Mouse (Mus musculus) gastrocnemius, postnatal 25 days (tissue): ENCODE measurements around the gene Fezf2. TPM values are rescaled to one million over a fixed set of nuclear protein-coding genes. Genes with fewer than 3 reads are reported as not detected.

Experiments
- DNase-seq: peaks from one replicate; pipeline ENCODE4 v3.0.0; 2022
- total RNA-seq, 2 experiments: library from RNA; stranded (reverse); gene quantifications; 1 replicate in 1 of 2; 2 replicates in 1 of 2; pipeline ENCODE4 v1.2.3; 2021

The Fezf2 gene
- total RNA-seq, 2 experiments from 2014 or later: not detected

- no peak for DNase-seq
These were observed 5.4 kb downstream of the Fezf2 start for GRCm38 (mm10) chr14:12342458-12343131.

- no peak for DNase-seq
These were observed 6.1 kb downstream of the Fezf2 start for GRCm38 (mm10) chr14:12341789-12342457.

DNA sequence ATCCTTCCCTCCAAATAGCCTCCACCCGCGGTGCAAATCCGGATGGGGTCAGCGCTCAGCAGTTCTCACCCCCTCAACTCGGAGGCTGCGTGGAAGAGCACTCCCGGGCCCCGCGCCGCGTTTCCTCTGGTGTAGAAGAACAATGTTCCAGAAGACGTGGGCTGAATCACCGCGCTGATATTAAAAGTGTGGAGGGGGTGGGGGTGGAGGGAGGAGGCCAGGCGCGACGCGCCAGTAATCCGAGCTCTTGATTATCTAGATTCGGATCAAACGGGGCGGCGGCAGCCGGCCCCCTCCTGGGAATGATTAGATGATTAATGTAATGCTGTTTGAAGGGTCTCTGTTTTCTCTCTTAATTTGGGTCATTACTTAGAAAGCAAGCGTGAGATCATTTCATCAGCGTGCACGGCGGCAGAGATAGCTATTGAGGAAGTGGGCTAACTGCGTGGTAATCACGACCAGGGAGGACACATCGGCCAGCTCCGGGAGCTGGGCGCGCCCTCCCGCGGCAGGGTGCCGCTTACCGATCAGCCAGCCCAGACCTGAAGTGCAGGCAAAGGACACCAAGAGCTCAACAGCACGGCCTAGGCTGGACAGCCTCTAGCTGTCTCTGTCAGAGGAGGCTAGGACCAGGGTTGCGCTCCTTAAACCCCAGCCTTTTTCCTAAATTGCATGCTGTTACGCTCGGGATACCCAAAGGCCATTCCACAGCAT, 6.8 kb downstream of the Fezf2 start:
- no peak for DNase-seq

DNA sequence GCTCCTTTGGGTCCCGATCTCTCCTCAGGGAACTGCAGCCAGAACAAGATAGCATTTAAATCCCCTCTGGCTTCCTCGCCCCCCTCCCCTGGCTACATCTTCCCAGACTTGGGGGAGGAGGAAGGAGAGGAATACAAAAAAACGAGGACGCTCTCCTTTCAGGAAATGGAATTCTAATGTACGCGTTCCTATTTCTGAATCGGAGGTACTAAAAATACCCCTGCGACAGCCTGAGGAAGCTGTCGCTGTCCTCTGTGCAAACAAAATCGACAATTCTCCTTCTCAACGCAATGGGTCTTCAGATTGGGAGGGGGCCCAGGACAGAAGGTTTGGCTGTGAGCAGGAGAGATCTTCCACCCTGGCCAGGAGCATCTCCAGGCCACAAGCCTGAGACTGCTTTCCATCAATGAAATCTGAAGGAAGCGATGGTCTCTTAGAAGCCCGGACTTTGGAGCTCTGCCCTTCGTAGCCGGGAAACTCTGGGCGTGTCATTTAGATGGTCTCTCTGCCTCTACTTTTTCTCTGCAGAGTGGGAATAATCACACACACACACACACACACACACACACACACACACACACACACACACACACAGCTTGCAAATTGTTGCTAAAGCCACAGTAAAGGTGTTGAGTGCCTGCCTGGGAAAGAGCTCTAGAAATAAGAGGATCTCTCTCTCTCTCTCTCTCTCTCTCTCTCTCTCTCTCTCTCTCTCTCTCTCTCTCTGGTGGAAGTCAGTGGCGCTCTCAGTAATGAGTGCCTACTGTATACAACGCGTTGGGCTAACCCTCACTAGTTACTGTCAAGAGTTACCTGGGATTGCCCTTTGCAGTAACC, 7.5 kb downstream of the Fezf2 start:
- no peak for DNase-seq

- no peak for DNase-seq
These were observed 9.0 kb downstream of the Fezf2 start for GRCm38 (mm10) chr14:12338811-12339565.

GRCm38 (mm10) chr14:12337998-12338809, 9.8 kb downstream of the Fezf2 start:
- no peak for DNase-seq

- no peak for DNase-seq
These were observed 10.5 kb downstream of the Fezf2 start for GRCm38 (mm10) chr14:12337421-12337997.

GRCm38 (mm10) chr14:12334925-12335324, 13.1 kb downstream of the Fezf2 start:
- no peak for DNase-seq

DNA sequence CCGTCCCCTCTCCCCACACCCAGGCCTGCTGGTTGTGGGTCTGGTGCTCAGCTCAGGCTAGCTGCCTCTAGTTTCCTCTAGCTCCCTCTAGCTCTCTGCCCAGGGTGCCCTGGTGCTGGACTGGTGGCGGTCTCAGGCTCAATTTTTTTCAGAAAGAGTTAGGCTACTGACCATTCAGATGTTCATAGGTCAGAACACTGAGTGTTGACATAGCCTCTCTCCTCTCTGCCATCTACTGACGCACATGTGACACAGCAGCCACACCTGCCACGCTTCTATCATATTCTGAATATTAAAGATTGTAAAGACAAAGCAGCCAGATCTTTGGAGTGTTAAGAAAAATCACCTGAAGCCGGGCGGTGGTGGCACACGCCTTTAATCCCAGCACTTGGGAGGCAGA, 14.4 kb downstream of the Fezf2 start:
- DNase-seq: no peak

- no peak for DNase-seq
These were observed 44.9 kb downstream of the Fezf2 start for GRCm38 (mm10) chr14:12303106-12303505.

DNA sequence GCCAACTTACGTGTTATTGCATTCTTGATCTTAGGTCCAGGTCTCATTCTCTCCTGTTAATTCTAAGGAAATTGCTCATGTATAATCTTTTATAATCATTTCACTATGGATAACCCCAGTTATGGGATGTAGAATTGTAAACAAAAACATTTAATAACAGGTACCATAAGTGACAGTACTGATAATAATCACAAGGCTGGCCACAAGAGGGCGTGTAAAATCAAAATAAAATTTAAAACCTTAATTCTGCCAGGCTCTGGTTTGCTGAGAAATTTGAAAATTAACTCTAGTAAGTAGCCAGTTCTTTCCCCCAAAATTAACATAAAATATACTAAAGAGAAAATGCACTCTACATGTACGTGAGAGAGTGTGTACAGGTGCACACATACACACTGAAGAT, 47.3 kb downstream of the Fezf2 start:
- DNase-seq: no peak

- DNase-seq: no peak
These were observed 47.7 kb downstream of the Fezf2 start for GRCm38 (mm10) chr14:12300275-12300674.

- no peak for DNase-seq
These were observed 48.3 kb downstream of the Fezf2 start for GRCm38 (mm10) chr14:12299654-12300053.

- DNase-seq: no peak
These were observed 48.8 kb downstream of the Fezf2 start for GRCm38 (mm10) chr14:12299171-12299570.

GRCm38 (mm10) chr14:12296391-12296790, 51.6 kb downstream of the Fezf2 start:
- DNase-seq: no peak

Other genes starting within 250 kb of the Fezf2 start
- under 1 TPM in 1 of 2 experiments, not detected in 1; 0.10 TPM for gene Gm49355, start 64.2 kb downstream of the Fezf2 start, total RNA-seq
- 10 to 100 TPM; 12.2 to 14.5 TPM for gene 3830406C13Rik, start 64.0 kb downstream of the Fezf2 start, total RNA-seq